Mouse (Mus musculus) MEL (cell line): ENCODE results near the gene Btnl1.

ENCODE experiments used
- BHLHE40 ChIP-seq: IDR thresholded peaks from 2 replicates; pipeline ENCODE4 v1.6.1; 2012; ENCODE audit warnings: low read depth, mild to moderate bottlenecking, inconsistent platforms, low read length, improper control_type of control experiment, borderline replicate concordance
- CHD2 ChIP-seq: IDR thresholded peaks from 2 replicates; pipeline ENCODE4 v1.6.1; 2011; ENCODE audit warnings: low read length, improper control_type of control experiment
- E2F4 ChIP-seq: IDR thresholded peaks from 2 replicates; pipeline ENCODE4 v1.6.1; 2011; ENCODE audit warnings: low read depth, low read length, improper control_type of control experiment, borderline replicate concordance
- EP300 ChIP-seq, 2 experiments: IDR thresholded peaks; 2 replicates each; pipeline ENCODE4 v1.6.1; 2011; ENCODE audit warnings: improper control_type of control experiment in 2 of 2, low read length in 2 of 2, low read depth in 1 of 2, mild to moderate bottlenecking in 1 of 2
- MYC ChIP-seq: IDR thresholded peaks from 2 replicates; pipeline ENCODE4 v1.6.1; 2011; ENCODE audit warnings: low read depth, mild to moderate bottlenecking, low read length, improper control_type of control experiment, moderate library complexity
- POLR2A ChIP-seq, 2 experiments: IDR thresholded peaks; 2 replicates each; pipeline ENCODE4 v1.6.1; 2011 to 2012; ENCODE audit warnings: low read length in 2 of 2, mild to moderate bottlenecking in 2 of 2, control low read depth in 1 of 2, improper control_type of control experiment in 1 of 2, low read depth in 1 of 2, moderate library complexity in 1 of 2; ENCODE audit not compliant: control insufficient read depth in 1 of 2, insufficient read depth in 1 of 2, poor library complexity in 1 of 2
- POLR2AphosphoS2 ChIP-seq: IDR thresholded peaks from 2 replicates; pipeline ENCODE4 v1.6.1; 2011; ENCODE audit warnings: low read length, improper control_type of control experiment
- USF2 ChIP-seq, 2 experiments: IDR thresholded peaks; 2 replicates each; pipeline ENCODE4 v1.6.1; 2011 to 2012; ENCODE audit warnings: improper control_type of control experiment in 2 of 2, low read length in 2 of 2, borderline replicate concordance in 1 of 2, inconsistent platforms in 1 of 2, low read depth in 1 of 2, mild to moderate bottlenecking in 1 of 2; ENCODE audit not compliant: insufficient read depth in 1 of 2

- TF ChIP-seq POLR2AphosphoS2, result no peak
- no peak for TF ChIP-seq EP300 (IDR thresholded peaks at IDR 0.05; ENCODE audit: low read depth in 1 of 2, low read length in 2 of 2)
- no peak for TF ChIP-seq POLR2A (IDR thresholded peaks at IDR 0.05; ENCODE audit: control insufficient read depth in 1 of 2, insufficient read depth in 1 of 2, low read depth in 1 of 2, low read length in 2 of 2, poor library complexity in 1 of 2)
- no peak for TF ChIP-seq CHD2
- no peak for TF ChIP-seq BHLHE40
- TF ChIP-seq MYC, result no peak
- no peak for TF ChIP-seq USF2 (IDR thresholded peaks at IDR 0.05; ENCODE audit: borderline replicate concordance in 1 of 2, insufficient read depth in 1 of 2, low read depth in 1 of 2, low read length in 2 of 2)
- TF ChIP-seq E2F4, result no peak
Observed at GRCm38 (mm10) chr17:34373055-34373709, 3.8 kb upstream of the Btnl1 start.
